Mouse (Mus musculus) CD4-positive, CD25-positive, alpha-beta regulatory T cell, adult 2 months (primary cell): ENCODE measurements around the gene 2310057N15Rik.
"Not testable (repeated sequence)": the region's sequence is repeated elsewhere in the genome, so short reads cannot be mapped to it uniquely, and the experiment has no call there.

ENCODE experiments used
- DNase-seq: peaks from one replicate; pipeline ENCODE4 v3.0.0-alpha.2; 2012; ENCODE audit warnings: low read depth, low spot score

2310057N15Rik gene

GRCm38 (mm10) chr16:88774106-88774505 lies at the start of gene 2310057N15Rik:
Gene 2310057N15Rik, minus strand, starts transcription at chr16:88774206.
- no peak for DNase-seq

- DNase-seq = peak; percentile 19
These were observed 49.7 kb upstream of the 2310057N15Rik start for GRCm38 (mm10) chr16:88823736-88824135.

GRCm38 (mm10) chr16:88820066-88820465 lies 46.1 kb upstream of the 2310057N15Rik start, which contains the start of gene Krtap15:
Gene Krtap15, plus strand, starts transcription at chr16:88820215.
- DNase-seq = no peak

GRCm38 (mm10) chr16:88811827-88812226 lies 37.8 kb upstream of the 2310057N15Rik start, which contains the start of gene Gm20741:
Gene Gm20741, minus strand, starts transcription at chr16:88812220.
- no peak for DNase-seq

GRCm38 (mm10) chr16:88786786-88787185 lies 12.8 kb upstream of the 2310057N15Rik start:
- DNase-seq = no peak

GRCm38 (mm10) chr16:88777596-88777995 lies 3.6 kb upstream of the 2310057N15Rik start, which contains the start of gene Gm5965:
Gene Gm5965, plus strand, starts transcription at chr16:88777896.
- no peak for DNase-seq

GRCm38 (mm10) chr16:88758547-88758946 lies 15.5 kb downstream of the 2310057N15Rik start, which contains the start of gene 2310034C09Rik:
Gene 2310034C09Rik, plus strand, starts transcription at chr16:88758847.
- DNase-seq = not testable (repeated sequence)

GRCm38 (mm10) chr16:88751535-88751934 lies 22.5 kb downstream of the 2310057N15Rik start, which contains the start of gene Krtap13:
Gene Krtap13, minus strand, starts transcription at chr16:88751635.
- not testable (repeated sequence) for DNase-seq

GRCm38 (mm10) chr16:88747943-88748342 lies 26.1 kb downstream of the 2310057N15Rik start:
- no peak for DNase-seq

- no peak for DNase-seq
These were observed 29.2 kb downstream of the 2310057N15Rik start for GRCm38 (mm10) chr16:88744750-88745340.

- no peak for DNase-seq
These were observed 38.6 kb downstream of the 2310057N15Rik start for GRCm38 (mm10) chr16:88735391-88735790.

GRCm38 (mm10) chr16:88728812-88729275 lies 45.2 kb downstream of the 2310057N15Rik start, which contains the start of gene Krtap13-1:
Gene Krtap13-1, plus strand, starts transcription at chr16:88728862.
- no peak for DNase-seq
